Mouse (Mus musculus) stomach, postnatal 0 days (tissue): Measurements from ENCODE around the gene Ube2g2. TPM values are rescaled to one million over a fixed set of nuclear protein-coding genes. Genes with fewer than 3 reads are reported as not detected.

ENCODE experiments used
- ATAC-seq: fragments of 200-750 bp; cut with Nextera tagmentation; 2 replicates; pipeline ENCODE4 v1.8.0; 2017; ENCODE audit not compliant: low FRiP score, low TSS enrichment
- DNase-seq: peaks from one replicate; pipeline ENCODE4 v3.0.0-alpha.2; 2016; ENCODE audit warnings: low spot score
- H3K27ac ChIP-seq: fragments of 300-500 bp; sonication (generic); replicated peaks from 2 replicates; pipeline ENCODE4 v1.5.1; 2014; ENCODE audit warnings: mild to moderate bottlenecking, control low read depth
- H3K27me3 ChIP-seq: fragments of 300-500 bp; sonication (generic); 2 replicates; pipeline ENCODE4 v1.6.1; 2014; ENCODE audit warnings: low read length; ENCODE audit not compliant: control insufficient read depth, insufficient read depth
- H3K36me3 ChIP-seq: fragments of 300-500 bp; sonication (generic); 2 replicates; pipeline ENCODE4 v1.6.1; 2014; ENCODE audit warnings: low read length, mixed read lengths; ENCODE audit not compliant: control insufficient read depth, insufficient read depth
- H3K4me1 ChIP-seq: fragments of 300-500 bp; sonication (generic); replicated peaks from 2 replicates; pipeline ENCODE4 v1.6.1; 2014; ENCODE audit warnings: antibody characterized with exemption; ENCODE audit not compliant: control insufficient read depth, insufficient read depth
- H3K4me2 ChIP-seq: fragments of 300-500 bp; sonication (generic); replicated peaks from 2 replicates; pipeline ENCODE4 v1.6.1; 2014; ENCODE audit warnings: low read depth, mild to moderate bottlenecking, control low read depth, moderate library complexity
- H3K4me3 ChIP-seq: fragments of 300-500 bp; sonication (generic); 2 replicates; pipeline ENCODE4 v1.5.1; 2014; ENCODE audit warnings: low read depth, low read length, control low read depth
- H3K9ac ChIP-seq: fragments of 300-500 bp; sonication (generic); 2 replicates; pipeline ENCODE4 v1.6.1; 2014; ENCODE audit warnings: mild to moderate bottlenecking, low read length, control low read depth, mixed read lengths
- H3K9me3 ChIP-seq: fragments of 300-500 bp; sonication (generic); 2 replicates; pipeline ENCODE4 v1.6.1; 2016; ENCODE audit warnings: low read length; ENCODE audit not compliant: control insufficient read depth
- CTCF ChIP-seq: IDR thresholded peaks from 2 replicates; pipeline ENCODE4 v1.5.1; 2016; ENCODE audit warnings: antibody characterized with exemption, low read depth, mild to moderate bottlenecking, moderate library complexity
- EP300 ChIP-seq: optimal IDR thresholded peaks from 2 replicates; pipeline ENCODE3; 2016; ENCODE audit warnings: antibody characterized with exemption
- WGBS: fragments of 180-500 bp; shearing (Covaris S2); extraction: QIAGEN DNeasy Blood & Tissue Kit; methylation state at CpG from one replicate; pipeline ENCODE4 v1.1.7; 2014; 5-methylcytosine and 5-hydroxymethylcytosine counted together
- polyA plus RNA-seq: library from polyadenylated mRNA; unstranded; fragments of >200 nt; fragmentation: Nextera tagmentation; extraction: Ambion mirVana; gene quantifications from 2 replicates; pipeline ENCODE4 v1.2.1, GENCODE M21; 2015

Gene Ube2g2
- polyA plus RNA-seq, 1 experiment from 2014 or later = 54.5 TPM

- no peaks in the 10 kb centered on the region for H3K9me3 ChIP-seq
- ATAC-seq = no peak
- H3K27ac ChIP-seq = no peak overlapping the region
- H3K9ac ChIP-seq = no peak overlapping the region
- TF ChIP-seq CTCF (no peak), EP300 (no peak)
- peaks cover 9% of the 10 kb centered on the region for H3K36me3 ChIP-seq
- no peak overlapping the region for H3K4me3 ChIP-seq
- no peaks in the 10 kb centered on the region for H3K27me3 ChIP-seq
- peaks cover 15% of the 10 kb centered on the region for H3K4me1 ChIP-seq
- 76% methylated on average over 3 of the region's 3 CpGs for WGBS
- DNase-seq = no peak
- H3K4me2 ChIP-seq = no peak overlapping the region
Measured at GRCm38 (mm10) chr10:77629163-77629562, 7.1 kb downstream of the Ube2g2 start.

GRCm38 (mm10) chr10:77629970-77630369 lies 7.9 kb downstream of the Ube2g2 start:
- DNase-seq (peak; percentile 39), ATAC-seq (no peak)
- no peaks in the 10 kb centered on the region for H3K27me3 ChIP-seq
- WGBS = 94% methylated on average over 1 of the region's 1 CpGs
- no peak overlapping the region for H3K4me3 ChIP-seq
- H3K4me1 ChIP-seq = peaks cover 10% of the 10 kb centered on the region; the same call in 1 of the 2 replicates
- TF ChIP-seq CTCF (peak; percentile 66), EP300 (no peak)
- no peak overlapping the region for H3K9ac ChIP-seq
- H3K36me3 ChIP-seq = peaks cover 9% of the 10 kb centered on the region
- H3K27ac ChIP-seq = no peak overlapping the region
- H3K4me2 ChIP-seq = no peak overlapping the region
- no peaks in the 10 kb centered on the region for H3K9me3 ChIP-seq

GRCm38 (mm10) chr10:77634016-77634415 lies 11.9 kb downstream of the Ube2g2 start:
- Histone ChIP-seq H3K36me3 (peaks cover 9% of the 10 kb centered on the region), H3K4me1 (0 out of 2 replicates have a peak, but pooled peaks cover 6% of the 10 kb centered on the region), H3K9ac (no peak overlapping the region), H3K4me3 (no peak overlapping the region), H3K27ac (0 out of 2 replicates have a peak overlapping the region, but pooled peaks have one; percentile 37), H3K9me3 (no peaks in the 10 kb centered on the region), H3K4me2 (no peak overlapping the region), H3K27me3 (no peaks in the 10 kb centered on the region)
- WGBS = 46% methylated on average over 6 of the region's 6 CpGs
- peak; percentile 27; the same call in 1 of the 2 replicates for ATAC-seq
- TF ChIP-seq EP300 (no peak), CTCF (no peak)
- DNase-seq = no peak

- peak; percentile 41; the same call in 1 of the 2 replicates for ATAC-seq
- H3K27ac ChIP-seq = peak overlapping the region; percentile 78
- no peak for DNase-seq
Measured at GRCm38 (mm10) chr10:77634452-77635231, 12.6 kb downstream of the Ube2g2 start.

GRCm38 (mm10) chr10:77636234-77636922 lies 14.3 kb downstream of the Ube2g2 start:
- Histone ChIP-seq H3K27me3 (no peaks in the 10 kb centered on the region), H3K4me3 (no peak overlapping the region), H3K27ac (no peak overlapping the region), H3K9me3 (no peaks in the 10 kb centered on the region), H3K4me1 (0 out of 2 replicates have a peak, but pooled peaks cover 6% of the 10 kb centered on the region), H3K36me3 (peaks cover 7% of the 10 kb centered on the region), H3K4me2 (no peak overlapping the region), H3K9ac (no peak overlapping the region)
- WGBS = 86% methylated on average over 7 of the region's 7 CpGs
- TF ChIP-seq CTCF (no peak), EP300 (no peak)
- no peak for DNase-seq
- ATAC-seq = no peak

More at GRCm38 (mm10) chr10:77634452-77635231, 12.6 kb downstream of the Ube2g2 start:
- no peak overlapping the region for H3K4me2 ChIP-seq
- peaks cover 9% of the 10 kb centered on the region for H3K36me3 ChIP-seq
- H3K27me3 ChIP-seq = no peaks in the 10 kb centered on the region
- 0 out of 2 replicates have a peak, but pooled peaks cover 6% of the 10 kb centered on the region for H3K4me1 ChIP-seq
- H3K4me3 ChIP-seq = no peak overlapping the region
- H3K9ac ChIP-seq = 0 out of 2 replicates have a peak overlapping the region, but pooled peaks have one; percentile 27
- H3K9me3 ChIP-seq = no peaks in the 10 kb centered on the region
- 35% methylated on average over 13 of the region's 13 CpGs for WGBS
- peak; percentile 39 for TF ChIP-seq CTCF
- no peak for TF ChIP-seq EP300
